Mouse (Mus musculus) cerebellum, adult 9-11 months (tissue): Measurements from ENCODE around the gene Hoxd10.

Experiments used
- DNase-seq: peaks from one replicate; pipeline ENCODE4 v3.0.0; 2022

The Hoxd10 gene

DNA sequence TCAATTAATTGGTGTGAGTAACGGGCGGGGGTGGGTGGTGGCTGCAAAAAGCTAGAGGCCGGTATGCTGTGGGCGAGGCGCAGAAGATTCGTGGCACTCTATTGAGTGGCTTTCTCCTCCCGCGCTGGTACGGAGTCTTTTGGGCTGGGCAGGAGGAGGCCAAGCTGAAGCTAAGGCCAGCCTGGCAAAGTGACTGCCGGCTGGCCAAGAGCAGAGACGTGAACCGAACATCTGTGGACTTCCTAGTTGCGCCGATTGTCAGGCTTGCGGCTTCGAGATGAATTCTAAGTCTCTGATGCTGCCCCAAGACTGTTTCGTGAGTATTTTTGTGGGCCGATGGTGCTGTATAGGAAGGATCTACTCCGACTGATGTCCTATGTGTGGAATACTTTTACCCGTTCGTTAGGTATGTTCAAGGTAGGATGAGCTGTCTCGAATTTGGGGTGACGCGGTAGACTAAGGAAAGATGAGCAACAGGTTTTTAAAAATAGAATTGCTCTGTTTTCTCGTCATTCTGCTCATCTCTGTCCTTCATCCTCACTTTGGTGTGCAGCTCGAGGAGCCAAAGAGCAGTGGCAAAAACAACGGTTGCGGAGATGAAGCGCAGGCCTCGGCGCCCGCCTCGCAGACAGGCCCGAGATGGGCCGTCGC, 24.4 kb upstream of the Hoxd10 start:
- DNase-seq: no peak

DNA sequence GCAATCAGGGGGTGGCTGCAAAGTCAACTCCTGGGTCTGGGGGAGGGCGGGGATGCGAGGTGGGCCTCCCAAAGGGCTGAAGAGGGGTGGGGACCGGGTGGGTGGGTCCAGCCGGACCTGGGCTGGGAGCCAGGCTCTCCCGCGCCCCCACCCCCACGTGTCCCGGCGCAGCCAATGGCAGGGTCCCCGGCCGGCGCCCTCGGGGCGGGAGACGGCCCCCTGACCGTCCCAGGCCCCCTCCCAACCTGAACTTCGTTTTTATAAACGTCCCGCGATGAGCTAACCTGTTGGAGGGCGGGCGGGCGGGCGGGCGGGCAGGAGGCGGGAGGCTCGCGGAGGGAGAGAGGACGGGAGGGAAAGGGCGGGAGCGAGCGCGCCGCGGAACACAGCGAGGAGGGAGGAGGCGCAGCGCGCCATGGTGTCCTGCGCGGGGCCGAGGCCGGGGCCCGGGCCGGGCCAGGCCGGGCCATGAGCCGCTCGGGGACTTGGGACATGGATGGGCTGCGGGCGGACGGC, 23.8 kb upstream of the Hoxd10 start, which contains the start of gene Hoxd13:
Gene Hoxd13 (plus strand): TSS at position 469 of the 516 bp plus-strand sequence.
- no peak for DNase-seq

DNA sequence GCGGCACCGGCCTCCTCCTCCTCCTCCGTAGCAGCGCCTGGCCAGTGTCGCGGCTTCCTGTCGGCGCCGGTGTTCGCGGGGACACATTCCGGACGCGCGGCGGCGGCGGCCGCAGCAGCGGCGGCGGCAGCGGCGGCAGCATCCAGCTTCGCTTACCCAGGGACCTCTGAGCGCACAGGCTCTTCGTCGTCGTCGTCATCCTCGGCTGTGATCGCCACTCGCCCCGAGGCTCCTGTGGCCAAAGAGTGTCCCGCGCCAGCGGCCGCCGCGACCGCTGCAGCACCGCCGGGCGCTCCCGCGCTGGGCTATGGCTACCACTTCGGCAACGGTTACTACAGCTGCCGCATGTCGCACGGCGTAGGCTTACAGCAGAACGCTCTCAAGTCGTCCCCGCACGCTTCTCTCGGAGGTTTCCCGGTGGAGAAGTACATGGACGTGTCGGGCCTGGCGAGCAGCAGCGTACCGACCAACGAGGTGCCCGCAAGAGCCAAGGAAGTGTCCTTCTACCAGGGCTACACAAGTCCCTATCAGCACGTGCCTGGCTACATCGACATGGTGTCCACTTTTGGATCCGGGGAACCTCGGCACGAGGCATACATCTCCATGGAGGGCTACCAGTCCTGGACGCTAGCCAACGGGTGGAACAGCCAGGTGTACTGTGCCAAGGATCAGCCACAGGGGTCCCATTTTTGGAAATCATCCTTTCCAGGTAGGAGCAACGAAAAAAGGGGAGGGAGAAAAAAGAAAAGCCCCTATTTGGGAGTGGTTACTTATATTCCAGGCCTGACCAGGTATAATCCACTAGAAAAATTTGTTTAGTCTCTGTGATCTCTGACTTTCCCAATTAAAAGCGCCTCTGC, 23.1 kb upstream of the Hoxd10 start:
- DNase-seq: no peak

DNA sequence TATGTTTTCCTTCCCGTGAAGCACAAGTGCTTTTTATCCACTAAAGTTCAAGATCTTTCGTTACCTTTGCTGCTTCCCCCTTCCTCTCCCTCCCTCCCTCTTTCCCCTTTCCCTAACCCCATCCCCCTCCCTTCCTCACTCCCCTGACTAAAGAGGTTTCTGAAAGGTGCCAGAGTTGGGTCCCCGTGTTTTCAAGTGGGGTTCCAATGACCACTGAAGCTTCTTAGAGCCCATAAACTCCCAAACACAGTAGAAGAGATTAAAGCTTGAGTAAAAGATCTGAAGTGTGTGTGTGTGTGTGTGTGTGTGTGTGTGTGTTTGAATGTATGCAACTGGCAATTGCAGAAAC, 22.5 kb upstream of the Hoxd10 start:
- DNase-seq: no peak

DNA sequence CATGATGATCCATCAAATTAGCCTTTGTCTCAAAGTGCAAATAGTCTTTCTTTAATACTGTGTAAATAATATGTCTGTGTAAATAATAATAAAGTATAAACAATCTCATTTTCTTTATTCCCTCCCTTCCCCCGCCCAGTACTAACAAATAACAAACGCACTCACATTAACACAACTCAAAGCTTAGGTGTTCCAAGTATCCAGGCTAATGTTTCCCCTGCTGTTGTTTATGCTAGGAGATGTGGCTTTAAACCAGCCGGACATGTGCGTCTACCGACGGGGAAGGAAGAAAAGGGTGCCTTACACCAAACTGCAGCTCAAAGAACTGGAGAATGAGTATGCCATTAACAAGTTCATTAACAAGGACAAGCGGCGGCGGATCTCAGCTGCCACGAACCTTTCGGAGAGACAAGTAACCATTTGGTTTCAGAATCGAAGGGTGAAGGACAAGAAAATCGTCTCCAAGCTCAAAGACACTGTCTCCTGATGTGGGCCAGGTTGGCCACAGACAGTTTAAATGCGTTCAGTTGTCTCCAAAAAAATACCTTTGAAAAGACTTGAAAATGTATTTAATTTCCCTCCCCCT, 22.0 kb upstream of the Hoxd10 start:
- DNase-seq: no peak

DNA sequence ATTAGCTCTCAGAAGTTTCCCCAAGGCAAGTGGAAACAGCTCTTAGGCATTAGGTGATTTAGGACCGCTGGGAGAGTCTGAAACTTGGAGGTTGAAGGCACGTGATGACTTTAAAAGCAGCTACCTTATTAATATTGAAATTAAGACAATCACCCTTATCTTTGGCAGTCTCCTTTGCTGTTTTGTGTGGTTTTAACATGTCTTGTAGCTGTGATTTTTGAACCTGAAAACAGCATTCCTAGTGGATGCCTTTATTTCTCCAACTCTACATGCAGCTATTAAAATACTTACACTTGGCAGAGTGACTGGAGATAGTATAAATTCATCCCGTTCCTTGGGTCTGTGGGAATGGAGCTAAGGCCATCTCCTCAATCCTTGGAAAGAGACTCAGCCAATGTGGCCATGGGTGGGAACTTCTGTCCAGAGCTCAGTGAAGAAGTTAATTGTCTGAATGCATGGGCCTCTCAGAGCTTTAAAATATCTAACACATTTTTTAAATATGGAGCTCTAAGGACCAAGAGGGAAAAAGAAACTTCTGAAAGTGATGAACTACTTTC, 21.0 kb upstream of the Hoxd10 start:
- DNase-seq: no peak

DNA sequence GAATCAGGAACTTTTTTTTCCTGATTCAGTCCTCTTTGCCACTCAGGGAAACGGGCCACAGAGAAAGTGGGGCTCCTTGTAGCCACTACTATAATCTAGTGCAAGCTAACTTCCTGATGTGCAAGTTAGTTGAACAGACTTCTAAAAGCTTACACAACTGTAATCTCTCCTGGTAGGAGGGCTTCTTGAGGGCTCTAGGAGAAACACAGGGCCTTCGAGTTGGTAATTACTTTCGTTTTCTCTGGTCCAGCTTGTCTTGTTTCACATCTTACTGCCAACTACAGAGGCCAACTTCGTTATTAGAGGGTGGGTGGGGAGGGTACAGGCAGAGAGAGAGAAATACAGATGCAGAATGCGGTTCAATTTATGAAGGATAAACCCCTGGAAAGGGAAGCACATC, 19.9 kb upstream of the Hoxd10 start:
- DNase-seq: no peak

DNA sequence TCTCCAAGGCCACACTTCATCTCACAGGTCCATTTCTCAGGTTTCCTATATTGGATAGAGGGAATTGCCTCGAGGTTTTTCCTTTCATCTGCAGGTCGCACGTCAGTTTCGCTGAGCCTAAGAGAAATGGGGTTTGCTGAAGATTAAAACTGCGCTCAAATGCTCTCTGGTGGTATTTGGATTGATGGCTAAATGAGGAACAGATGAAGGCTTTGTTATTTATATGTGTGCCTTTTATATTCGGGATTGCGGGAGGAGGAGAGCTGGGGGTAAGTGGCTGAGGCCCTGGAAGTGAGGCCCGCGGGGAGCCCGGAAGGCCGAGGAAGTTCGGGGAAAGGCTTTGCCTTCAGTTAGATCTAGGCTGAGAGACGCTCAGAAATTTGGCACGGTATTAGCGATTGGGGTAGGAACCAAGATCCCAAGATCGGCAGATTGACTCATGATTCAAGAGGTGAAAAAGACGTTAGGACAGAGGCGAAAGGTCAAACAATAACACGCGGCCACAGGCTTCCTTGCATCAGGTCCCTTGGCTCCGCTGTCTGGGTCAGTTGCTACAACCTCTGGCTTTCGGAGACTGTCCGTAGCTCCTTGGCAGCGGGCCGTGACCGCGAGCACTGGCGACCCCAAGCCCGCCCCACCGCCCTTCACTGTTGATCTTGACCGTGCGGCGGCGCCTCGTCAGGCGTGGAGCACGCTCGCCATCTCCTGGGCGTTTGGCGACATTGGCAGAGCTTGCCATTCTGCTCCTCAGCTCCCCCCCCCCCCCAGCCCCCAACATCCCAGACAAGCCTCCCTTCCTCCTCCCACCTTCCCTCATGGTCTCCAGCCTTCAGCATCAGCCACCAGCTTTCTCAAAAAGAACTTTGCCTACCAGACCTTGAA, 19.0 kb upstream of the Hoxd10 start:
- DNase-seq: peak; percentile 17

DNA sequence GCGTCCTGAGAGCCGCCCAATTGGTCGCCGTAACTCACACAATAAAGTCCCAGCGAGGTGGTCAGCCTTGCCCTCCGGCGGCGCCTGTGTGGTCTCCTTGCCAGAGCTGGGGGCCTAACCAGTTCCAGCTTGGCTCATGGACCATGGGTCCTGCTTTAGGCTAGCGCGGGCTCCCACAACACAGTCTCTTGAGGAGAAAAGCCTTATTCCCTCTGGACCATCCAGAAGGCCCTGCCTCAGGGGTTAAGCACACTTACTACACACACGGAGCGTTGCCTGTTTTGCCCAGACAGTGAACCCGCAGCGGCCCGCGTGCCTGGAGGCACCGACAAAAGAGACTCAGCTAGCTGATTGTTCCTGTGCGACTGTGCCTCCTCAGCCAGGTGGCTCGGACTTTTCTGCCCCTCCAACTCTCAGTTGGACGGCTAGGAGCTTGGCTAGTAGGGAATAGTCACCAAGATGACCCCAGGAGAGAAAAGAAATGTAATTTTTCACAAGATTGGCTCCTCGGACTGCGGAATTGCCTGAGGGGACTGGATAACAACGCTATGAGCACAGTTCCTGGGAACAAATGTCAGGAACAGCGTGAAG, 17.8 kb upstream of the Hoxd10 start:
- DNase-seq: no peak

DNA sequence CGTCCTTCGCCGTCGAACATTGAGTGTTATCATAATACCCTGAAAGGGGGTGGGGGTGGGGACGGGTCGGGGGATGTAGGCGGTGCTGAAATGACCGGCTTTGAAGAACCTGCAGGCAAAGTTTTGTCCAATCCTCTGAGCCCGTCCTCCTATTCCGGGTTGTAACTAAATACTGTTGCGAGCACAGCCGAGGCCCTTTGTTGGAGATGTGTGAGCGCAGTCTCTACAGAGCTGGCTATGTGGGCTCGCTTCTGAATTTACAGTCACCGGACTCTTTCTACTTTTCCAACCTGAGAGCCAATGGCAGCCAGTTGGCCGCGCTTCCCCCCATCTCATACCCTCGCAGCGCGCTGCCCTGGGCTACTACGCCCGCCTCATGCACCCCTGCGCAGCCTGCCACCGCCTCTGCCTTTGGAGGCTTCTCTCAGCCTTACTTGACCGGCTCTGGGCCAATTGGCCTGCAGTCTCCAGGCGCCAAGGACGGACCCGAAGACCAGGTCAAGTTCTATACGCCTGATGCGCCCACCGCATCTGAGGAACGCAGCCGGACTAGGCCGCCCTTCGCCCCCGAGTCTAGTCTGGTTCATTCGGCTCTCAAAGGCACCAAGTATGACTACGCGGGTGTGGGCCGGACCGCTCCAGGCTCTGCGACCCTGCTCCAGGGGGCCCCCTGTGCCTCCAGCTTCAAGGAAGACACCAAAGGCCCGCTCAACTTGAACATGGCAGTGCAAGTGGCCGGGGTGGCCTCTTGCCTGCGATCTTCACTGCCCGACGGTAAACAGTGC, 16.7 kb upstream of the Hoxd10 start, which contains the start of gene Hoxd12:
Gene Hoxd12 (plus strand): TSS at position 133 of the 785 bp plus-strand sequence.
- no peak for DNase-seq

DNA sequence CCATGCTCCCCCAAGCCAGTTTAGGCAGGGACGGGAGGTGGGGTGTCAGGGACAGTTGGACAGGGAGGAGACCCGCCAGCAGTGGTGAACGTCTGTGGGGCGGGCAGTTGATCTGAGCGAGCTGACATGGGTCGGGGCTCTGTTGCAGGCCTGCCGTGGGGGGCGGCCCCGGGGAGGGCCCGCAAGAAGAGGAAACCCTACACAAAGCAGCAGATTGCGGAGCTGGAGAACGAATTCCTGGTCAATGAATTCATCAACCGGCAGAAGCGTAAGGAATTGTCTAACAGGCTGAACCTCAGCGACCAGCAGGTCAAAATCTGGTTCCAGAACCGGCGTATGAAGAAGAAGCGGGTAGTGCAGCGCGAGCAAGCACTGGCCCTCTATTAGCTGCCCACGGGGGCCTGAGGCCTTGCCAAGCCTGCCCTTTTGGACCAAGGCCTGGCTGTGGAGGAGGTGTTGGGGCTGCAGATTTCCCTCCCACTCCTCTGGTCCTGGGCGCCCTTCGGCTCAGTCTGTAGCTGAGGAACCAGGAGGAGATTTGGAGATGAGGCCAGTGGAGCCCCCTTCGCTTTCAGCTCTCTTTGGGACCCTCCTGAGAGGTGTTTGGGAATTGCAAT, 15.9 kb upstream of the Hoxd10 start:
- no peak for DNase-seq

DNA sequence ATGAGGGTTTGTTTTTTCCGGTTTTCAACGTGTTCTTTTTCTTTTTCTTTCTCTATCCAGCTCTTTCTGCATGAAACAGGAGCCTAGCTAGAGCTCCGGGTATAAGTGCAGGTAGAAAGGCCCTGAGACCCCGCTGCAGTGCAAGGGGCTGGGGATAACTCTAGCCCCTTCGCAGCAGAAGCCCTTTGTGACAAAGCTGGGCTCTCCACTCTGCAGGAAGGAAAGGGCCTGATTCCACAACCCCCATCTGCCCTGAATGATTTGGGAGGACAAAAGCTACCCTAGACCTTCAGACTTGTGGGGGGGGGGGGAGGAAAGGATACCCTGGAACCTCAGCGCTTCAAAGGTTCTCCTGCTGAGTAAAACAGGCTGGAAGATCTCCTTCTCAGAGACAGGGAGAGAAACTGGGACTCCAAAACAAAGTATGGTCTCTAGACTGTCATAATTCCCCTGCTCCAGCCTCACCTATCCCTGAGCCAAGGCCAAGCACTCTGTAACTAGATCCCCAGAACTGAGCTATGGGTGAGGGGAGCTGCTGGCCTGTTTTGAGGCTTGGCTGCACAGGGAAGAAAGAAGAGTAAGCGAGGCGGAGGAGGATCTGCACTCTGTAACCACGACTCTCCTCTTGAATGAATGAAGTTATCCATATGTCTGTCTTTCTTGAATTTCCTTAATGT, 15.2 kb upstream of the Hoxd10 start:
- DNase-seq: no peak

DNA sequence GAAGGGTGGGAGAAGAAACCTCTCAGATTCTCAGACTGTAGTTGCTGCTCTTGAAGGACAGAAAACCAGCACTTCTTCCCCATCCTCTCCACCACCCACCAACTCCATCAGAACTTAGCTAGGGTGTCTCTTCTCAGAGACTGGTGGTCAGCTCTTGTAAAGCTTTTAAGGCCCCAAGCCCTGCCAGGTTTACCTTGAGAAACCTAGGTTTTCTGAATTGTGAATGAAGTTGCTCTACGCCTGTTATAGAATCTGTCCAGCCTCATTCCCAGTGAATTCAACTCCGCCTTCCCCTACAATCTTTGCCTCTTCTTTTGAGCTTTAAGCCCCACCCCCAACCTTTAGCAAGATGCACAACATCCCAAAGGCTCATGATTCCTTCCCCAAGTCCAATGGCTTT, 14.6 kb upstream of the Hoxd10 start:
- DNase-seq: no peak

DNA sequence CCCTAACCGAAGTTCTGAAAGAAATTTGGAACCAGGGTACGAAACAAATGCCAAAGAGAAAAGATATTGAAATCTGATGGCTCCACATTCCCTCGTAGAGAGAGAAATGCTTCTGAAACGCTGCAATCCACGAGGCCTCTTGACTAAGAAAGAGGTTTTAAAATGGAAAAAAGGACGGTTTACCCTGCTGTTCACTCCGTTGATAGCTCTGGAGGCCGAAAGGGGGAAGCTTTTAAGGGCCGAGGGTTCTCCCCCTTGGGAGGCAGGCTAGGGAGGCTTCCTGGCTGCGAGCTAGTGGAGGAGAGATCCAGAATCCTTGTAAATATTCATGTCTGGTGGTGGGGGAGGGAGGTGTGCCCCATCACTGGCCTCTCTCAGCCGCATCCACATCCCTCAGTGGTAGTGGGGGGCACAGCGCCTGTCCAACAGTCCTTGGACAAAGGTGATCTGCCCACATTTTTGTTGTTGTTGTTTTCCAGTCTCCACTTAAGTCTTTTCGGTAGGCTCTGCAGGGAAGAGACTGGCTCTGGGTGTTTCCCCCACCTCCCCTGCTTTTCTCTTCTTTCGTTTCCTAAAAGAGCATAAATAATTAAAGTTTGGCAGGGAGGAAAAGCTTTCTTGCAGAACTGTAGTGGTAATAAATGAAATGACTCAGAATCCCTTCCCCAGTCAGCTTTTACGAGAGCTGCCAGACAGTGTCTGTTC, 12.7 kb upstream of the Hoxd10 start, which contains the start of gene Hoxd11:
Gene Hoxd11 (plus strand): TSS at position 667 of the 705 bp plus-strand sequence.
- DNase-seq: no peak

DNA sequence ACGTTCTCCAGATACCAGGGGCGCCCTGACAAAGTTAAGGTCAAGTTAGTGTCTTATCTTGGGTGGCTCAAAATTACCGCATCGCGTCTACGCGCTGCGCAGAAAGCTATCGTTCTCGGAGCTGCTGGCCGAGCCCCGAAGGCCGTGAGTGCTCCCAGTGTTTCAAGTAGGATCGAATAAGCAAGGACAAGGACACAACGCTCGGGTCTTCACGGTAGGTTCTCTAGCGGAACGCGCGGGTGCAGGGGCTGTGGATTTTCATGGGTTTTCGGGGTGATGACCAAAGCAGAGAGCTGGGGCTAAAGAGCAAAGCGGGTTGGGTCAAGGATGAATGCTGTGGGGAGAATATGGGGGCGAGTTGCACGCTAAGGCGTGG, 12.1 kb upstream of the Hoxd10 start:
- no peak for DNase-seq

DNA sequence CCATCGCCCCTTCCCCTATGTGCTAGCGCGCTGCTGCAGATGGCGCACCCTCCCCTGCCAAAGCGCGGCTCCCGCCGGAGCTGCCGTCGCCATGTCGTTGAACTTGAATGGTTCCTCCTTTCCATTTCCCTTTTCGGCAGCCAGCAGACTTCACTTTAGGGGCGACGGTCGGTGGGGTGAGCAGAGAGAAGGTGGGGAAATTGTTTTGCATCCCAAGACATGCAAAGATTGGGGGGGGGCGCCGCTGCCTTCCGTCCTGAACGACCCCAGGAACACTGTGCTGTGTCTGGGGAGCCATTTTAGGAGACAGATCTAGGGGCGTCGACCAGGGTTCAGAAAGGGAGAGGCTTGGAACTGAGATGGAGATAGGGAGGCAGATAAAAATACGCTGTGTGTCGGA, 11.7 kb upstream of the Hoxd10 start:
- DNase-seq: no peak

DNA sequence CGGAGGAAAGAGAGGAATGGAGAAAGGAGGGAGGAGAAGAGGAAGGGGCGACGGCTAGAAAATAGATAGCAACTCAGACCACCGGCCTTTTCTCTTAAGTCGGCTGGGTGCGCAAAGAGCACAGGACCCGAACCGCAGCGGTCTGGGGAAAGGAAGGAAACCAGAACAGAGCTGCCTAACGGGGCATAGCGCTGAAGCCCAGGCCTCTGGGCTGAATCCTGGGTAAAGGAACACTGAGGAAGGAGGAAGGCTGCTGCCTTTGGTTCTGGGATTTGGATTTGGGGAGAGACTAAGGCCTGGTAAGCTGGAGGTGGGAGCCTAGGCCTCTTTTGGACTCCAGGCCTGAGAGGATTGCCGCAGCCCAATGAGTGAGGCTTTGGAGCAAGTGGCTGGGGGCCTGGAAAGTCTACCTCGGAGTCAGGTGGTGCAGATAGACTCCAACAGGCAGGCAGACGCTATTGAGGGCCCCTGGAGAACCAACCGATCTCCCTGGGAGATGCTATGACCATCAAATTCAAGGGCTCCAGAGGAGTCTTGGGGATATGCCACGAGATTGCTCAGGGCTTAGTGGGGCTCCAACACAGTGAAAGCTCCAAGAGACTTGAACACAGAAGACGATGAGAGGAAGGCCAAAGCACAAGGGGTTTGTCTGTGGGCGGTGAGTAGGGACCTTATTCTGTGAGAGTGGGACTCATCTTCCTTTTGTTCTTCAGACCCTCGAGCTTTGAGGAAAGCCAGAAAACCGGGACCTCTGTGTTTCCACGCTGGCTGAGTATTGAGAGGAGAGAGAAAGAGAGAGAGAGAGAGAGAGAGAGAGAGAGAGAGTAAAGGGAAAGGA, 10.9 kb upstream of the Hoxd10 start:
- DNase-seq: no peak
